In genomic region chr11:4873755-4874475, GRCm38 (mm10) we compare ENCODE assay signal across 8 mouse cellular contexts. TPM values are rescaled to one million over a fixed set of nuclear protein-coding genes. Genes with fewer than 3 reads are reported as not detected.
DNase-seq lines count a peak whose midpoint lies in the region; ATAC-seq and TF ChIP-seq lines count a peak whose summit lies in the region.

Nipsnap1 (plus strand) TSS chr11:4873951.

- peak within 1 kb of the TSS; percentile 70 for H3K9ac ChIP-seq in embryonic facial prominence, embryonic 14.5 days (ENCODE audit: low read depth, low read length)
- peak within 1 kb of the TSS; percentile 69 for H3K9ac ChIP-seq in kidney, embryonic 14.5 days (ENCODE audit: low read depth, low read length)
- H3K9ac ChIP-seq in limb, embryonic 15.5 days: peak within 1 kb of the TSS; percentile 57
- peak within 1 kb of the TSS; percentile 87 for H3K9ac ChIP-seq in midbrain, postnatal 0 days (replicated peaks; ENCODE audit: low read length, poor library complexity, severe bottlenecking)

- no peaks in the 10 kb centered on the region for H3K27me3 ChIP-seq in embryonic facial prominence, embryonic 14.5 days (replicated peaks; ENCODE audit: control insufficient read depth, insufficient read depth, low read length)
- no peaks in the 10 kb centered on the region for H3K27me3 ChIP-seq in kidney, embryonic 14.5 days (ENCODE audit: control insufficient read depth, insufficient read depth, low read length)
- no peaks in the 10 kb centered on the region for H3K27me3 ChIP-seq in limb, embryonic 15.5 days
- no peaks in the 10 kb centered on the region for H3K27me3 ChIP-seq in midbrain, postnatal 0 days (ENCODE audit: insufficient read depth, low read length)

- under 1% methylated on average over 30 of the region's 30 CpGs for WGBS in bone marrow, adult 2 months
- WGBS in embryonic facial prominence, embryonic 14.5 days: 2% methylated on average over 30 of the region's 30 CpGs
- WGBS in kidney, embryonic 14.5 days: under 1% methylated on average over 30 of the region's 30 CpGs
- WGBS in limb, embryonic 15.5 days: under 1% methylated on average over 30 of the region's 30 CpGs
- under 1% methylated on average over 30 of the region's 30 CpGs for WGBS in midbrain, postnatal 0 days

- no peak for TF ChIP-seq CTCF in bone marrow, adult 2 months (IDR thresholded peaks at IDR 0.05; ENCODE audit: control insufficient read depth, insufficient read depth, low read length)
- no peak for TF ChIP-seq CTCF in midbrain, postnatal 0 days (IDR thresholded peaks at IDR 0.05)

- H3K27ac ChIP-seq in bone marrow, adult 2 months (ENCODE audit: control insufficient read depth, insufficient read depth, low read depth, low read length, poor library complexity): no peak within 1 kb of the TSS
- H3K27ac ChIP-seq in embryonic facial prominence, embryonic 14.5 days (replicated peaks; ENCODE audit: low read depth, low read length): no peak within 1 kb of the TSS
- H3K27ac ChIP-seq in kidney, embryonic 14.5 days (ENCODE audit: low read depth, low read length): peak within 1 kb of the TSS; percentile 37; the same call in 1 of the 2 replicates
- H3K27ac ChIP-seq in limb, embryonic 15.5 days: peak within 1 kb of the TSS; percentile 70
- peak within 1 kb of the TSS; percentile 83 for H3K27ac ChIP-seq in midbrain, postnatal 0 days (ENCODE audit: low read depth, low read length)

- H3K9me3 ChIP-seq in embryonic facial prominence, embryonic 14.5 days (ENCODE audit: control insufficient read depth, low read length): no peaks in the 10 kb centered on the region
- H3K9me3 ChIP-seq in kidney, embryonic 14.5 days (ENCODE audit: control insufficient read depth, low read length): no peaks in the 10 kb centered on the region
- no peaks in the 10 kb centered on the region for H3K9me3 ChIP-seq in limb, embryonic 15.5 days
- no peaks in the 10 kb centered on the region for H3K9me3 ChIP-seq in midbrain, postnatal 0 days (ENCODE audit: low read length)

- peaks cover 4% of the 10 kb centered on the region for H3K4me1 ChIP-seq in bone marrow, adult 2 months (ENCODE audit: control insufficient read depth, insufficient read depth, low read length)
- peaks cover 6% of the 10 kb centered on the region for H3K4me1 ChIP-seq in embryonic facial prominence, embryonic 14.5 days (ENCODE audit: control insufficient read depth, insufficient read depth, low read length)
- peaks cover 7% of the 10 kb centered on the region; the same call in 1 of the 2 replicates for H3K4me1 ChIP-seq in kidney, embryonic 14.5 days (ENCODE audit: control insufficient read depth, insufficient read depth, low read length)
- peaks cover 14% of the 10 kb centered on the region for H3K4me1 ChIP-seq in limb, embryonic 15.5 days
- peaks cover 6% of the 10 kb centered on the region; the same call in 1 of the 2 replicates for H3K4me1 ChIP-seq in midbrain, postnatal 0 days (ENCODE audit: insufficient read depth, low read length)

- H3K36me3 ChIP-seq in embryonic facial prominence, embryonic 14.5 days (ENCODE audit: control insufficient read depth, insufficient read depth, low read length): peaks cover 5% of the 10 kb centered on the region; the same call in 1 of the 2 replicates
- peaks cover 3% of the 10 kb centered on the region; the same call in 1 of the 2 replicates for H3K36me3 ChIP-seq in kidney, embryonic 14.5 days (ENCODE audit: control insufficient read depth, insufficient read depth, low read length)
- H3K36me3 ChIP-seq in limb, embryonic 15.5 days: 0 out of 2 replicates have a peak, but pooled peaks cover 3% of the 10 kb centered on the region
- no peaks in the 10 kb centered on the region for H3K36me3 ChIP-seq in midbrain, postnatal 0 days (ENCODE audit: insufficient read depth, low read length)

- peak within 1 kb of the TSS; percentile 47 for H3K4me3 ChIP-seq in bone marrow, adult 2 months (replicated peaks; ENCODE audit: control insufficient read depth, low read depth, low read length)
- peak within 1 kb of the TSS; percentile 73 for H3K4me3 ChIP-seq in embryonic facial prominence, embryonic 14.5 days (ENCODE audit: low read depth, low read length)
- peak within 1 kb of the TSS; percentile 76 for H3K4me3 ChIP-seq in kidney, embryonic 14.5 days (ENCODE audit: low read length)
- H3K4me3 ChIP-seq in limb, embryonic 15.5 days: peak within 1 kb of the TSS; percentile 71
- H3K4me3 ChIP-seq in midbrain, postnatal 0 days (ENCODE audit: low read depth, low read length): peak within 1 kb of the TSS; percentile 75

- H3K4me2 ChIP-seq in embryonic facial prominence, embryonic 14.5 days (ENCODE audit: low read depth, low read length): peak within 1 kb of the TSS; percentile 70
- peak within 1 kb of the TSS; percentile 71 for H3K4me2 ChIP-seq in kidney, embryonic 14.5 days (replicated peaks; ENCODE audit: low read depth, low read length)
- H3K4me2 ChIP-seq in limb, embryonic 15.5 days: peak within 1 kb of the TSS; percentile 77
- peak within 1 kb of the TSS; percentile 68 for H3K4me2 ChIP-seq in midbrain, postnatal 0 days (ENCODE audit: low read depth, low read length, poor library complexity, severe bottlenecking)

- ATAC-seq in embryonic facial prominence, embryonic 14.5 days (ENCODE audit: low read depth): peak; percentile 96
- ATAC-seq in kidney, embryonic 14.5 days (ENCODE audit: low FRiP score, low TSS enrichment): peak; percentile 91
- peak; percentile 87 for ATAC-seq in limb, embryonic 15.5 days (ENCODE audit: insufficient number of reproducible peaks, low FRiP score, low TSS enrichment, low read depth)
- peak; percentile 87 for ATAC-seq in midbrain, postnatal 0 days (ENCODE audit: low FRiP score)

- peak; percentile 15; the same call in 1 of the 2 replicates for TF ChIP-seq POLR2A in bone marrow, adult 2 months (IDR thresholded peaks at IDR 0.05; ENCODE audit: borderline replicate concordance, control insufficient read depth, low read depth, low read length)

- DNase-seq in B cell, adult 2 months: peak; percentile 91 to 93
- peak; percentile 91 for DNase-seq in embryonic facial prominence, embryonic 14.5 days (ENCODE audit: low spot score)
- DNase-seq in heart, adult 9 months (ENCODE audit: low spot score in 2 of 2): peak; percentile 33 to 35
- DNase-seq in midbrain, postnatal 0 days (ENCODE audit: low spot score): peak; percentile 90
- DNase-seq in spleen, postnatal 14 days (ENCODE audit: low spot score in 2 of 2): peak; percentile 58 to 75

RNA-seq across cellular contexts. Expression of gene Nipsnap1, which starts in this region (rescaled TPM):
- 2.2 and 11.5 TPM in 2 replicates for polyA plus RNA-seq in bone marrow, adult 2 months (2011; ENCODE audit: insufficient read depth, insufficient read length, low replicate concordance, missing spikeins)
- 32.1 and 41.4 TPM in 2 replicates for polyA plus RNA-seq in embryonic facial prominence, embryonic 14.5 days (2014; fragmentation: Nextera tagmentation; extraction: Ambion mirVana)
- 56.4 and 67.4 TPM in 2 replicates for polyA plus RNA-seq in kidney, embryonic 14.5 days (2014; fragmentation: Nextera tagmentation; extraction: Ambion mirVana)
- 37.8 and 42.1 TPM in 2 replicates for polyA plus RNA-seq in limb, embryonic 15.5 days (2015; fragmentation: Nextera tagmentation; extraction: Ambion mirVana)
- total RNA-seq in midbrain, postnatal 0 days (2014; rRNA removed): 133 and 170 TPM in 2 replicates
- 130 and 133 TPM in 2 replicates for polyA plus RNA-seq in midbrain, postnatal 0 days (2015; fragmentation: Nextera tagmentation; extraction: Ambion mirVana)

Comparison
In these comparisons a context has a peak if more than half of its experiments do, and no peak if none do; other contexts are left out.
1. DNase-seq: peak in every context shown above with its lines; median percentile 92 in B cell, adult 2 months; 91 in embryonic facial prominence, embryonic 14.5 days; 90 in midbrain, postnatal 0 days; 66 in spleen, postnatal 14 days; 34 in heart, adult 9 months.
2. H3K27ac ChIP-seq: peak in kidney, embryonic 14.5 days (single experiment), limb, embryonic 15.5 days (single experiment) and midbrain, postnatal 0 days (single experiment); none in bone marrow, adult 2 months (single experiment) and embryonic facial prominence, embryonic 14.5 days (single experiment).
3. Peak in every context shown above with its lines, with median percentiles within 50 percentile points of each other: H3K4me3 ChIP-seq, ATAC-seq, H3K4me2 ChIP-seq and H3K9ac ChIP-seq.